Mouse (Mus musculus) CH12.LX (cell line): ENCODE data around the gene Micu2. TPM values are rescaled to one million over a fixed set of nuclear protein-coding genes. Genes with fewer than 3 reads are reported as not detected.

ENCODE experiments used
- DNase-seq: peaks from one replicate; pipeline ENCODE4 v3.0.0-alpha.2; 2013; ENCODE audit errors: extremely low read depth
- H3K27ac ChIP-seq: 2 replicates; pipeline ENCODE4 v1.5.1; 2012; ENCODE audit warnings: low read depth, mild to moderate bottlenecking, control low read depth, moderate library complexity; ENCODE audit not compliant: insufficient read depth
- H3K27me3 ChIP-seq: replicated peaks from 2 replicates; pipeline ENCODE3; 2012; ENCODE audit warnings: inconsistent platforms
- H3K36me3 ChIP-seq, 2 experiments: replicated peaks in 1 of 2; 2 replicates each; pipeline versions ENCODE3 to v1.6.1; 2012; ENCODE audit warnings: inconsistent platforms in 1 of 2, low read length in 1 of 2, mild to moderate bottlenecking in 1 of 2, mixed read lengths in 1 of 2, moderate library complexity in 1 of 2; ENCODE audit not compliant: control insufficient read depth in 1 of 2, insufficient read depth in 1 of 2
- H3K4me1 ChIP-seq, 2 experiments: 2 replicates each; pipeline ENCODE4 v1.6.1; 2012; ENCODE audit warnings: inconsistent platforms in 1 of 2, moderate library complexity in 1 of 2; ENCODE audit not compliant: insufficient read depth in 2 of 2, control insufficient read depth in 1 of 2
- H3K4me2 ChIP-seq: 2 replicates; pipeline ENCODE4 v1.6.1; 2012; ENCODE audit warnings: low read depth, mild to moderate bottlenecking, control low read depth; ENCODE audit not compliant: poor library complexity, insufficient read depth, severe bottlenecking
- H3K4me3 ChIP-seq, 3 experiments: fragments of 150-350 bp in 1 of 3; sonication (generic) in 1 of 3; replicated peaks in 1 of 3; 2 replicates each; pipeline versions ENCODE3 to v1.5.1; 2011 to 2012; ENCODE audit warnings: low read depth in 2 of 3, low read length in 2 of 3, mild to moderate bottlenecking in 2 of 3, moderate library complexity in 2 of 3, control low read depth in 1 of 3, improper control_type of control experiment in 1 of 3, inconsistent platforms in 1 of 3, mixed read lengths in 1 of 3; ENCODE audit not compliant: poor library complexity in 1 of 3
- H3K79me2 ChIP-seq: replicated peaks from 2 replicates; pipeline ENCODE4 v1.6.1; 2012; ENCODE audit warnings: mild to moderate bottlenecking, moderate library complexity; ENCODE audit not compliant: control insufficient read depth, poor library complexity, insufficient read depth, severe bottlenecking; ENCODE audit errors: extremely low read depth
- H3K9ac ChIP-seq: 2 replicates; pipeline ENCODE4 v1.6.1; 2012; ENCODE audit warnings: low read depth, mild to moderate bottlenecking, control low read depth, moderate library complexity; ENCODE audit not compliant: insufficient read depth
- H3K9me3 ChIP-seq: replicated peaks from 2 replicates; pipeline ENCODE3; 2012; ENCODE audit warnings: low read length, inconsistent platforms, mixed read lengths
- BHLHE40 ChIP-seq: IDR thresholded peaks from 2 replicates; pipeline ENCODE4 v1.6.1; 2011; ENCODE audit warnings: mild to moderate bottlenecking, low read depth, low read length, improper control_type of control experiment
- CHD2 ChIP-seq: IDR thresholded peaks from 2 replicates; pipeline ENCODE4 v1.6.1; 2011; ENCODE audit warnings: low read length, improper control_type of control experiment
- CTCF ChIP-seq, 2 experiments: IDR thresholded peaks in 1 of 2; conservative IDR thresholded peaks in 1 of 2; 2 replicates each; pipeline ENCODE4 v1.5.1; 2011 to 2012; ENCODE audit warnings: low read depth in 2 of 2, low read length in 2 of 2, improper control_type of control experiment in 1 of 2, inconsistent platforms in 1 of 2, mild to moderate bottlenecking in 1 of 2, moderate library complexity in 1 of 2
- ELF1 ChIP-seq: IDR thresholded peaks from 2 replicates; pipeline ENCODE4 v1.6.1; 2014; ENCODE audit warnings: low read depth, mild to moderate bottlenecking, inconsistent platforms, low read length, improper control_type of control experiment
- ETS1 ChIP-seq: conservative IDR thresholded peaks from 2 replicates; pipeline ENCODE4 v1.6.1; 2012; ENCODE audit warnings: low read depth, mild to moderate bottlenecking, inconsistent platforms, low read length, improper control_type of control experiment, moderate library complexity
- HCFC1 ChIP-seq: IDR thresholded peaks from 2 replicates; pipeline ENCODE4 v1.6.1; 2012; ENCODE audit warnings: low read depth, mild to moderate bottlenecking, inconsistent platforms, low read length, improper control_type of control experiment
- KAT2A ChIP-seq: IDR thresholded peaks from 2 replicates; pipeline ENCODE4 v1.6.1; 2012; ENCODE audit warnings: low read length, improper control_type of control experiment, inconsistent platforms; ENCODE audit not compliant: insufficient replicate concordance
- MAX ChIP-seq: IDR thresholded peaks from 2 replicates; pipeline ENCODE4 v1.6.1; 2011; ENCODE audit warnings: low read length, improper control_type of control experiment
- MEF2A ChIP-seq: IDR thresholded peaks from 2 replicates; pipeline ENCODE4 v1.6.1; 2014; ENCODE audit warnings: low read depth, mild to moderate bottlenecking, inconsistent platforms, low read length, improper control_type of control experiment, borderline replicate concordance
- MXI1 ChIP-seq: IDR thresholded peaks from 2 replicates; pipeline ENCODE4 v1.6.1; 2011; ENCODE audit warnings: mild to moderate bottlenecking, low read depth, low read length, improper control_type of control experiment
- MYC ChIP-seq: IDR thresholded peaks from 2 replicates; pipeline ENCODE4 v1.6.1; 2011; ENCODE audit warnings: low read depth, mild to moderate bottlenecking, improper control_type of control experiment, low read length
- NELFE ChIP-seq: IDR thresholded peaks from 2 replicates; pipeline ENCODE4 v1.6.1; 2011; ENCODE audit warnings: low read depth, low read length, improper control_type of control experiment
- NRF1 ChIP-seq: IDR thresholded peaks from 2 replicates; pipeline ENCODE4 v1.6.1; 2014; ENCODE audit warnings: low read depth, mild to moderate bottlenecking, inconsistent platforms, low read length, improper control_type of control experiment, moderate library complexity
- POLR2A ChIP-seq: IDR thresholded peaks from 2 replicates; pipeline ENCODE4 v1.6.1; 2011; ENCODE audit warnings: low read depth, mild to moderate bottlenecking, improper control_type of control experiment, low read length
- POLR2AphosphoS2 ChIP-seq: IDR thresholded peaks from 2 replicates; pipeline ENCODE4 v1.6.1; 2011; ENCODE audit warnings: low read depth, low read length, improper control_type of control experiment
- RAD21 ChIP-seq: IDR thresholded peaks from 2 replicates; pipeline ENCODE4 v1.6.1; 2011; ENCODE audit warnings: low read depth, mild to moderate bottlenecking, low read length, improper control_type of control experiment, moderate library complexity
- RCOR1 ChIP-seq: conservative IDR thresholded peaks from 2 replicates; pipeline ENCODE4 v1.6.1; 2012; ENCODE audit warnings: low read depth, mild to moderate bottlenecking, inconsistent platforms, low read length, improper control_type of control experiment
- SIN3A ChIP-seq: IDR thresholded peaks from 2 replicates; pipeline ENCODE4 v1.6.1; 2012; ENCODE audit warnings: low read length, improper control_type of control experiment, inconsistent platforms
- TBP ChIP-seq: conservative IDR thresholded peaks from 2 replicates; pipeline ENCODE4 v1.6.1; 2011; ENCODE audit warnings: low read depth, low read length, improper control_type of control experiment
- UBTF ChIP-seq: IDR thresholded peaks from 2 replicates; pipeline ENCODE4 v1.6.1; 2012; ENCODE audit warnings: low read depth, mild to moderate bottlenecking, inconsistent platforms, low read length, improper control_type of control experiment, moderate library complexity
- ZC3H11A ChIP-seq: IDR thresholded peaks from 2 replicates; pipeline ENCODE4 v1.6.1; 2012; ENCODE audit warnings: low read depth, mild to moderate bottlenecking, inconsistent platforms, low read length, improper control_type of control experiment
- ZKSCAN1 ChIP-seq: IDR thresholded peaks from 2 replicates; pipeline ENCODE4 v1.6.1; 2012; ENCODE audit warnings: low read depth, inconsistent platforms, low read length, improper control_type of control experiment, borderline replicate concordance
- ZMIZ1 ChIP-seq: IDR thresholded peaks from 2 replicates; pipeline ENCODE4 v1.6.1; 2012; ENCODE audit warnings: low read depth, mild to moderate bottlenecking, inconsistent platforms, low read length, improper control_type of control experiment
- dilution Hi-C: fragments of 300-500 bp; cut with MboI; formaldehyde crosslinking; loops from 2 replicates; pipeline ENCODE4 v1.14.3; 2020; ENCODE audit warnings: low sequenced_read_pairs; ENCODE audit not compliant: extremely low pct_unique_long_range_greater_than_20kb, extremely low pct_ligation_motif_present
- in situ Hi-C: fragments of 300-500 bp; cut with MboI; formaldehyde crosslinking; loops from 3 replicates; pipeline ENCODE4 v1.14.3; 2019; ENCODE audit warnings: low sequenced_read_pairs, low pct_ligation_motif_present, low pct_unique_long_range_greater_than_20kb, mixed read lengths
- polyA plus RNA-seq: library from polyadenylated mRNA; unstranded; fragments of >175 nt; gene quantifications from 2 replicates; pipeline ENCODE4 v1.2.1, GENCODE M21; 2012; ENCODE audit warnings: low read depth; ENCODE audit not compliant: insufficient read length
- total RNA-seq, 2 experiments: library from RNA; depleted of rRNA; stranded (reverse); fragments of 300-350 nt in 1 of 2; fragments of >200 nt in 1 of 2; gene quantifications; 2 replicates each; pipeline ENCODE4 v1.2.3; 2012 to 2014

Micu2 gene
- 39.8 and 41.4 TPM in 2 replicates for total RNA-seq (2012; rRNA removed)
- 62.5 and 71.6 TPM in 2 replicates for total RNA-seq (2014; rRNA removed)
- polyA plus RNA-seq = 52.7 and 64.4 TPM in 2 replicates

DNA sequence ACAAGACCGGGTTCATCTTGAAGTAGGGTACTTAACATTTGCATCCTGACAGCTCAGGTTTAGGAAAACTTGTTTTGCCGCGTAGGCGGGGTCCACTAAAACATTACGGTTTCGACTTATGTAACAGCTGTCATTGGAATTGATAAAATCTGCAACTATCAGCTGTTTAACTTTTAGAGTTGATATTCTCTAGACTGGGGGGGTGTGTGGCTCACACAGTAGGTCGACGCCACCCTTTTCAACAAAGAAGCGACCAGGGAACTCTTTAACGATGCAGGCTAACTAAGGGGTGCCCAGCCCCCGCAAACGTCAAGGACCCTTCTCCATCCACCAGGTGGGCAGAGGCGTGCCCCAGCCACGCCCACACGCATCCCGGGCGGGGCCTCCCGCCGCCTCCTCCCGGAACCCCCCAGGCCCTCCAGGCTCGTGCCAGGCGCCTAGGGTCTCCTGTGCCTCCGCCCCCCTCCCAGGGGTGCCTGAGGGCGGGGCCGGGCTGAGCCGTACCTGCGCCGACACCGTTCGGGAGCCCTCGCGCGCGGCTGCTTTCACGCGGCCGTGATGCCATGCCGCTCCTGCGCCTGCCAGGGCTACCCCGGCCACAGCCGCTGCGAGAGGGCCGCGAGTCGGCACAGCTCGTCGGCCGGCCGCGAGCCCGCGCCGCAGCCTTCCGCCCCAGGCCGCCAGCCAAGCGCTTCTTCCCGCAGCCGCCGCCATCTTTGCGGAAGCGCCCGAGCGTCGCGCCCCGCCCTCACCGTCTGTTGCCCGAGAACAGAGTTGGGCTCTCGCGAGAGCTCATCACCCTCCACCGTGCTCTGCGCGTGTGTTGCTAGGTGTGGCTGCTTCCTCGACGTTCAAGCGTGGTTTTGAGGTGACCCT lies at the start of gene Micu2:
TSS of gene Micu2 (minus strand) at position 737 of the 876 bp plus-strand sequence.
- Histone ChIP-seq H3K9me3 (no peaks in the 10 kb centered on the region), H3K4me2 (peak within 1 kb of the TSS; percentile 89), H3K4me3 (peak within 1 kb of the TSS; percentile 86 to 98 (median 98)), H3K27ac (peak within 1 kb of the TSS; percentile 84), H3K79me2 (peaks cover 22% of the 10 kb centered on the region), H3K4me1 (peaks cover 2 to 50% of the 10 kb centered on the region in 2 experiments), H3K36me3 (peaks cover 13 to 39% of the 10 kb centered on the region in 2 experiments), H3K9ac (peak within 1 kb of the TSS; percentile 96), H3K27me3 (no peaks in the 10 kb centered on the region)
- peak; percentile 96 for DNase-seq
- in situ Hi-C loops = no loop called here
- dilution Hi-C loops = no loop called here
- peak; percentile 90; the same call in 1 of the 2 replicates for TF ChIP-seq MYC
- TF ChIP-seq POLR2A = peak; percentile 92
- TF ChIP-seq UBTF = no peak
- peak; percentile 73 for TF ChIP-seq BHLHE40
- TF ChIP-seq RAD21 = no peak
- TF ChIP-seq CTCF (conservative IDR thresholded peaks at IDR 0.05 in 1 of 2, IDR thresholded peaks at IDR 0.05 in 1 of 2; ENCODE audit: low read depth in 2 of 2, low read length in 2 of 2) = no peak
- 0 out of 2 replicates have a peak, but pooled peaks have one; percentile 11 for TF ChIP-seq RCOR1
- peak; percentile 89 for TF ChIP-seq POLR2AphosphoS2
- peak; percentile 99 for TF ChIP-seq CHD2
- no peak; the same call in 1 of the 2 replicates for TF ChIP-seq MEF2A
- peak; percentile 75; the same call in 1 of the 2 replicates for TF ChIP-seq SIN3A
- peak; percentile 77 for TF ChIP-seq HCFC1
- TF ChIP-seq ZC3H11A = no peak
- peak; percentile 91 for TF ChIP-seq ZMIZ1
- peak; percentile 99 for TF ChIP-seq ELF1
- TF ChIP-seq MAX = peak; percentile 98
- TF ChIP-seq TBP = 0 out of 2 replicates have a peak, but pooled peaks have one; percentile 20
- peak; percentile 93 for TF ChIP-seq NELFE
- TF ChIP-seq KAT2A = peak; percentile 56; the same call in 1 of the 2 replicates
- TF ChIP-seq MXI1 = peak; percentile 91
- TF ChIP-seq ZKSCAN1 = peak; percentile 78
- TF ChIP-seq ETS1 = peak; percentile 49; the same call in 1 of the 2 replicates
- TF ChIP-seq NRF1 = peak; percentile 73
